ENCODE assay signal across 27 mouse cellular contexts in genomic region chr5:150342139-150342538, GRCm38 (mm10).
DNase-seq lines count a peak whose midpoint lies in the region; ATAC-seq and TF ChIP-seq lines count a peak whose summit lies in the region.
"Had no signal": no experiment of that assay in that cellular context is flagged by ENCODE, and none has a peak within 500 bp of the region (broad histone marks: within the 10 kb centered on the region; RNA-seq: fewer than 3 reads in every experiment).

No protein-coding gene starts in this region.

- POLR2A ChIA-PET in Patski (lab: Charles Lee): no interaction called here

- in situ Hi-C loops in Patski (cut with MboI; ENCODE audit: low pct_unique_long_range_greater_than_20kb): no loop called here

- no peaks in the 10 kb centered on the region for H3K27me3 ChIP-seq in forebrain, postnatal 0 days (ENCODE audit: insufficient read depth, low read length)
- no peaks in the 10 kb centered on the region for H3K27me3 ChIP-seq in forebrain, embryonic 14.5 days (replicated peaks; ENCODE audit: control insufficient read depth, insufficient read depth, low read length)
- H3K27me3 ChIP-seq in intestine, postnatal 0 days (replicated peaks; ENCODE audit: control insufficient read depth, insufficient read depth, low read length): no peaks in the 10 kb centered on the region
- no peaks in the 10 kb centered on the region for H3K27me3 ChIP-seq in intestine, embryonic 16.5 days (replicated peaks; ENCODE audit: control insufficient read depth, insufficient read depth, low read length)
- no peaks in the 10 kb centered on the region for H3K27me3 ChIP-seq in E14TG2a.4 (ENCODE audit: insufficient read depth, low read length)
- no peaks in the 10 kb centered on the region for H3K27me3 ChIP-seq in Patski
- H3K27me3 ChIP-seq: CH12.LX; embryonic facial prominence, embryonic 15.5 days; forebrain, embryonic 12.5 days; kidney, embryonic 15.5 days; limb, embryonic 13.5 days had no signal

- peaks cover 20% of the 10 kb centered on the region for H3K36me3 ChIP-seq in forebrain, postnatal 0 days (ENCODE audit: insufficient read depth)
- H3K36me3 ChIP-seq in forebrain, embryonic 14.5 days (ENCODE audit: control insufficient read depth, insufficient read depth, low read length): peaks cover 9% of the 10 kb centered on the region
- H3K36me3 ChIP-seq in intestine, postnatal 0 days (ENCODE audit: control insufficient read depth, insufficient read depth): no peaks in the 10 kb centered on the region; the same call in 1 of the 2 replicates
- H3K36me3 ChIP-seq in intestine, embryonic 16.5 days (ENCODE audit: control insufficient read depth, insufficient read depth, low read length): no peaks in the 10 kb centered on the region; the same call in 1 of the 2 replicates
- peaks cover 6% of the 10 kb centered on the region for H3K36me3 ChIP-seq in E14TG2a.4 (ENCODE audit: insufficient read depth, low read length)
- H3K36me3 ChIP-seq: embryonic facial prominence, embryonic 10.5 days; kidney, embryonic 15.5 days had no signal

- H3K27ac ChIP-seq in forebrain, postnatal 0 days (ENCODE audit: low read depth, low read length): no peak overlapping the region
- no peak overlapping the region for H3K27ac ChIP-seq in forebrain, embryonic 14.5 days (ENCODE audit: low read depth, low read length)
- no peak overlapping the region for H3K27ac ChIP-seq in intestine, postnatal 0 days (ENCODE audit: low read depth, low read length)
- H3K27ac ChIP-seq in intestine, embryonic 16.5 days (ENCODE audit: low read length): no peak overlapping the region
- H3K27ac ChIP-seq: embryonic facial prominence, embryonic 10.5 days; embryonic facial prominence, embryonic 15.5 days; forebrain, embryonic 12.5 days; kidney, embryonic 15.5 days; limb, embryonic 13.5 days had no signal

- H3K9ac ChIP-seq in forebrain, postnatal 0 days: no peak overlapping the region
- H3K9ac ChIP-seq in forebrain, embryonic 14.5 days (ENCODE audit: low read length): no peak overlapping the region
- no peak overlapping the region for H3K9ac ChIP-seq in intestine, postnatal 0 days (ENCODE audit: low read depth, low read length)
- no peak overlapping the region for H3K9ac ChIP-seq in intestine, embryonic 16.5 days (ENCODE audit: low read depth, low read length)
- H3K9ac ChIP-seq: embryonic facial prominence, embryonic 15.5 days; forebrain, embryonic 12.5 days; kidney, embryonic 15.5 days; limb, embryonic 13.5 days had no signal

- TF ChIP-seq CTCF in forebrain, postnatal 0 days (IDR thresholded peaks at IDR 0.05; ENCODE audit: low read depth): peak; percentile 36
- peak; percentile 28 for TF ChIP-seq CTCF in intestine, postnatal 0 days (IDR thresholded peaks at IDR 0.05; ENCODE audit: low read depth)
- TF ChIP-seq CTCF in E14TG2a.4 (conservative IDR thresholded peaks at IDR 0.05; ENCODE audit: low read length): peak; percentile 99
- peak; percentile 31 for TF ChIP-seq CTCF in Patski (IDR thresholded peaks at IDR 0.05)

- 88% methylated on average over 3 of the region's 3 CpGs for WGBS in forebrain, postnatal 0 days
- WGBS in forebrain, embryonic 14.5 days: 95% methylated on average over 3 of the region's 3 CpGs
- 87% methylated on average over 3 of the region's 3 CpGs for WGBS in intestine, postnatal 0 days
- 89% methylated on average over 3 of the region's 3 CpGs for WGBS in intestine, embryonic 16.5 days

- ATAC-seq in forebrain, postnatal 0 days: no peak
- ATAC-seq in forebrain, embryonic 14.5 days: no peak
- no peak for ATAC-seq in intestine, postnatal 0 days
- no peak for ATAC-seq in intestine, embryonic 16.5 days
- ATAC-seq in Patski: no peak

- H3K4me1 ChIP-seq in forebrain, postnatal 0 days (ENCODE audit: insufficient read depth): no peaks in the 10 kb centered on the region
- H3K4me1 ChIP-seq in forebrain, embryonic 14.5 days (ENCODE audit: control insufficient read depth, insufficient read depth, low read length): no peaks in the 10 kb centered on the region
- H3K4me1 ChIP-seq in intestine, postnatal 0 days (replicated peaks; ENCODE audit: control insufficient read depth, insufficient read depth, low read length): no peaks in the 10 kb centered on the region
- no peaks in the 10 kb centered on the region for H3K4me1 ChIP-seq in intestine, embryonic 16.5 days (ENCODE audit: control insufficient read depth, insufficient read depth, low read length)
- peaks cover 8% of the 10 kb centered on the region for H3K4me1 ChIP-seq in E14TG2a.4 (replicated peaks; ENCODE audit: low read depth, low read length)
- H3K4me1 ChIP-seq: forebrain, embryonic 12.5 days; kidney, embryonic 15.5 days had no signal

- DNase-seq in forebrain, postnatal 0 days: no peak
- DNase-seq in forebrain, embryonic 14.5 days (ENCODE audit: low spot score): no peak
- no peak for DNase-seq in Patski (ENCODE audit: low read depth, low spot score)
- no peak for DNase-seq in adrenal gland, postnatal 10 days
- no peak for DNase-seq in layer of hippocampus, adult 18-20 months (ENCODE audit: low spot score in 2 of 2)
- DNase-seq: adrenal gland, postnatal 25 days; cerebellum, adult 18-20 months; cerebellum, postnatal 25 days; gastrocnemius, postnatal 36 days; heart, postnatal 14 days; kidney, adult 11 months; kidney, postnatal 4 days; layer of hippocampus, adult 9-11 months; lung, postnatal 36 days; retina, postnatal 1 day; right cerebral cortex, postnatal 14 days had no signal

- H3K4me3 ChIP-seq in forebrain, postnatal 0 days (ENCODE audit: low read depth, low read length): no peak overlapping the region
- H3K4me3 ChIP-seq in forebrain, embryonic 14.5 days (ENCODE audit: low read depth, low read length): no peak overlapping the region
- no peak overlapping the region for H3K4me3 ChIP-seq in intestine, postnatal 0 days (ENCODE audit: low read depth, low read length)
- H3K4me3 ChIP-seq in intestine, embryonic 16.5 days (ENCODE audit: low read length): no peak overlapping the region
- H3K4me3 ChIP-seq in E14TG2a.4 (replicated peaks; ENCODE audit: low read length): no peak overlapping the region
- H3K4me3 ChIP-seq: embryonic facial prominence, embryonic 10.5 days; embryonic facial prominence, embryonic 15.5 days; forebrain, embryonic 12.5 days; kidney, embryonic 15.5 days; limb, embryonic 13.5 days had no signal

- no peak overlapping the region for H3K4me2 ChIP-seq in forebrain, postnatal 0 days (ENCODE audit: low read depth)
- no peak overlapping the region for H3K4me2 ChIP-seq in forebrain, embryonic 14.5 days (ENCODE audit: low read length)
- no peak overlapping the region for H3K4me2 ChIP-seq in intestine, postnatal 0 days (replicated peaks; ENCODE audit: low read depth)
- no peak overlapping the region for H3K4me2 ChIP-seq in intestine, embryonic 16.5 days (ENCODE audit: low read depth, low read length)
- H3K4me2 ChIP-seq: embryonic facial prominence, embryonic 15.5 days; forebrain, embryonic 12.5 days; kidney, embryonic 15.5 days; limb, embryonic 13.5 days; liver, embryonic 11.5 days; midbrain, embryonic 11.5 days had no signal

- H3K9me3 ChIP-seq in forebrain, postnatal 0 days (ENCODE audit: low read length): no peaks in the 10 kb centered on the region
- no peaks in the 10 kb centered on the region for H3K9me3 ChIP-seq in forebrain, embryonic 14.5 days (replicated peaks; ENCODE audit: control insufficient read depth, low read length)
- H3K9me3 ChIP-seq in intestine, postnatal 0 days (ENCODE audit: control insufficient read depth): no peaks in the 10 kb centered on the region
- H3K9me3 ChIP-seq in intestine, embryonic 16.5 days (ENCODE audit: control insufficient read depth, low read length): no peaks in the 10 kb centered on the region
- H3K9me3 ChIP-seq in E14TG2a.4 (ENCODE audit: low read length): no peaks in the 10 kb centered on the region
- H3K9me3 ChIP-seq: embryonic facial prominence, embryonic 10.5 days; embryonic facial prominence, embryonic 15.5 days had no signal

- CTCF ChIA-PET in Patski (lab: Charles Lee): no interaction called here

Comparison
In these comparisons a context has a peak if more than half of its experiments do, and no peak if none do; other contexts are left out.
1. CTCF ChIP-seq: peak in every context shown above with its lines; median percentile 99 in E14TG2a.4; 36 in forebrain, postnatal 0 days; 31 in Patski; 28 in intestine, postnatal 0 days.